Mouse (Mus musculus): Measurements from ENCODE around the gene Cherp. TPM values are rescaled to one million over a fixed set of nuclear protein-coding genes. Genes with fewer than 3 reads are reported as not detected.

Gene Cherp
- 13.3 TPM for polyA plus RNA-seq (2015; fragmentation: Illumina TruSeq; extraction: RNeasy Lipid Tissue Mini Kit (QIAGEN cat#74804); ENCODE audit: insufficient read depth, low read depth, low replicate concordance)

GRCm38 (mm10) chr8:72474826-72475546 is at the start of gene Cherp:
Cherp (minus strand) TSS chr8:72475226.

GRCm38 (mm10) chr8:72491680-72492621 is 16.9 kb upstream of the Cherp start, which contains the start of gene Slc35e1:
Slc35e1 (minus strand) TSS chr8:72492614.

GRCm38 (mm10) chr8:72443338-72443993 is 31.6 kb downstream of the Cherp start, which contains the start of the genes Calr3 and 1700030K09Rik:
Calr3 (minus strand) TSS chr8:72443870.
1700030K09Rik (plus strand) TSS chr8:72443880.

GRCm38 (mm10) chr8:72421362-72422335 is 53.4 kb downstream of the Cherp start, which contains the start of gene Eps15l1:
Eps15l1 (minus strand) TSS chr8:72421460.

Other genes starting within 250 kb of the Cherp start
- gene Ap1m1, start 235.2 kb downstream of the Cherp start, polyA plus RNA-seq (2015; fragmentation: Illumina TruSeq; extraction: RNeasy Lipid Tissue Mini Kit (QIAGEN cat#74804); ENCODE audit: insufficient read depth, low read depth, low replicate concordance), result 17.6 TPM
- not detected for gene Gm10282, start 170.0 kb downstream of the Cherp start, polyA plus RNA-seq (2015; fragmentation: Illumina TruSeq; extraction: RNeasy Lipid Tissue Mini Kit (QIAGEN cat#74804); ENCODE audit: insufficient read depth, low read depth, low replicate concordance)
- gene Klf2, start 156.2 kb downstream of the Cherp start, polyA plus RNA-seq (2015; fragmentation: Illumina TruSeq; extraction: RNeasy Lipid Tissue Mini Kit (QIAGEN cat#74804); ENCODE audit: insufficient read depth, low read depth, low replicate concordance), result 28.8 TPM
- gene Eps15l1, start 53.8 kb downstream of the Cherp start, polyA plus RNA-seq (2015; fragmentation: Illumina TruSeq; extraction: RNeasy Lipid Tissue Mini Kit (QIAGEN cat#74804); ENCODE audit: insufficient read depth, low read depth, low replicate concordance), result 18.4 TPM
- not detected for gene Calr3, start 31.4 kb downstream of the Cherp start, polyA plus RNA-seq (2015; fragmentation: Illumina TruSeq; extraction: RNeasy Lipid Tissue Mini Kit (QIAGEN cat#74804); ENCODE audit: insufficient read depth, low read depth, low replicate concordance)
- 3.2 TPM for gene 1700030K09Rik, start 31.3 kb downstream of the Cherp start, polyA plus RNA-seq (2015; fragmentation: Illumina TruSeq; extraction: RNeasy Lipid Tissue Mini Kit (QIAGEN cat#74804); ENCODE audit: insufficient read depth, low read depth, low replicate concordance)
- gene Slc35e1, start 17.4 kb upstream of the Cherp start, polyA plus RNA-seq (2015; fragmentation: Illumina TruSeq; extraction: RNeasy Lipid Tissue Mini Kit (QIAGEN cat#74804); ENCODE audit: insufficient read depth, low read depth, low replicate concordance), result 5.9 TPM
- gene Med26, start 73.0 kb upstream of the Cherp start, polyA plus RNA-seq (2015; fragmentation: Illumina TruSeq; extraction: RNeasy Lipid Tissue Mini Kit (QIAGEN cat#74804); ENCODE audit: insufficient read depth, low read depth, low replicate concordance), result 1.6 TPM
- gene Smim7, start 95.9 kb upstream of the Cherp start, polyA plus RNA-seq (2015; fragmentation: Illumina TruSeq; extraction: RNeasy Lipid Tissue Mini Kit (QIAGEN cat#74804); ENCODE audit: insufficient read depth, low read depth, low replicate concordance), result 18.3 TPM
- 6.5 TPM for gene Tmem38a, start 96.8 kb upstream of the Cherp start, polyA plus RNA-seq (2015; fragmentation: Illumina TruSeq; extraction: RNeasy Lipid Tissue Mini Kit (QIAGEN cat#74804); ENCODE audit: insufficient read depth, low read depth, low replicate concordance)
- gene Nwd1, start 171.5 kb upstream of the Cherp start, polyA plus RNA-seq (2015; fragmentation: Illumina TruSeq; extraction: RNeasy Lipid Tissue Mini Kit (QIAGEN cat#74804); ENCODE audit: insufficient read depth, low read depth, low replicate concordance), result not detected
- gene Sin3b, start 248.1 kb upstream of the Cherp start, polyA plus RNA-seq (2015; fragmentation: Illumina TruSeq; extraction: RNeasy Lipid Tissue Mini Kit (QIAGEN cat#74804); ENCODE audit: insufficient read depth, low read depth, low replicate concordance), result 17.4 TPM